ENCODE assay signal across 20 mouse cellular contexts in the genomic region with DNA sequence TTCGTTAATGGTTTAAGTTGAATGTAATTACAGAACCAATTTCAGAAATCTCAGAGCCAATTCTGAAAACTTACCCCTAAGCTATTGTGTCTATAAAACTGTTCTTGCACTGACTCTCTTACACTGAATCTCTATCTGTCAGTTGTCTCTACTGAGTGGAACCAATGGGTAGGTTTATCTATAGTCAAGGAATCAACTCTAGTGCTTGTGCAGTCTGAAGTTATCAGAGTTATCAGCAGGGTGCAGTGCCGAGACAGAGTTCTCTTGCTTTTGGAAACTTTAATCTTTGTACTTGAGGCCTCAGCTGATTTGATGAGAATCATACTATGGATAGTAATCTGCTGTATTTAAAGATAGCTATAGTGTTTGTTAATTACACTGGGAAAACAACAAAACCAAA.
"Had no signal": no experiment of that assay in that cellular context is flagged by ENCODE, and none has a peak within 500 bp of the region (broad histone marks: within the 10 kb centered on the region; RNA-seq: fewer than 3 reads in every experiment).

No protein-coding gene starts in this region.

- H3K4me1 ChIP-seq: lung, embryonic 15.5 days; megakaryocyte, embryonic 14.5 days; midbrain, embryonic 10.5 days; midbrain, embryonic 12.5 days; neural tube, embryonic 13.5 days; neural tube, embryonic 15.5 days had no signal

- DNase-seq: lung, adult 2 months; lung, postnatal 4 days; midbrain, embryonic 14.5 days; retina, postnatal 1 day; right cerebral cortex, adult 18-20 months; right cerebral cortex, postnatal 25 days; right cerebral cortex, postnatal 4 days; spleen, adult 18-20 months; thymus, adult 18-20 months; thymus, postnatal 14 days; thymus, postnatal 36 days had no signal

- H3K4me3 ChIP-seq: lung, embryonic 15.5 days; megakaryocyte, embryonic 14.5 days; midbrain, embryonic 10.5 days; midbrain, embryonic 12.5 days; myocyte; neural tube, embryonic 13.5 days; neural tube, embryonic 15.5 days had no signal

- H3K27ac ChIP-seq: lung, embryonic 15.5 days; midbrain, embryonic 10.5 days; midbrain, embryonic 12.5 days; neural tube, embryonic 13.5 days; neural tube, embryonic 15.5 days had no signal

- H3K9ac ChIP-seq: lung, embryonic 15.5 days; midbrain, embryonic 12.5 days; neural tube, embryonic 13.5 days; neural tube, embryonic 15.5 days had no signal

- ATAC-seq: lung, postnatal 0 days; midbrain, embryonic 16.5 days had no signal

- H3K27me3 ChIP-seq: lung, embryonic 15.5 days; megakaryocyte, embryonic 14.5 days; midbrain, embryonic 12.5 days; neural tube, embryonic 13.5 days; neural tube, embryonic 15.5 days had no signal

- H3K9me3 ChIP-seq: lung, embryonic 15.5 days; megakaryocyte, embryonic 14.5 days; midbrain, embryonic 10.5 days; midbrain, embryonic 12.5 days; neural tube, embryonic 13.5 days; neural tube, embryonic 15.5 days had no signal

- H3K4me2 ChIP-seq: lung, embryonic 15.5 days; midbrain, embryonic 12.5 days; neural tube, embryonic 13.5 days; neural tube, embryonic 15.5 days had no signal
